Mouse (Mus musculus) inflammation-experienced regulatory T-cells, adult 6 months (primary cell): ENCODE results near the gene Tmem248. TPM values are rescaled to one million over a fixed set of nuclear protein-coding genes. Genes with fewer than 3 reads are reported as not detected.

Experiments used
- ATAC-seq: one replicate; pipeline ENCODE4 v1.8.0; 2017
- polyA plus RNA-seq, 3 experiments: library from polyadenylated mRNA; unstranded; fragments of 100-300 nt; shearing (Covaris generic); gene quantifications; one replicate each; pipeline ENCODE4 v1.2.1; 2017

Gene Tmem248
- polyA plus RNA-seq, 3 experiments from 2014 or later, result 11.2 to 13.4 (median 13.2) TPM

- ATAC-seq, result no peak
These were observed 40.4 kb downstream of the Tmem248 start for GRCm38 (mm10) chr5:130257303-130257702.

GRCm38 (mm10) chr5:130263454-130263853 is 46.6 kb downstream of the Tmem248 start:
- ATAC-seq, result no peak

GRCm38 (mm10) chr5:130264433-130265005 is 47.6 kb downstream of the Tmem248 start:
- no peak for ATAC-seq

- no peak for ATAC-seq
These were observed 49.8 kb downstream of the Tmem248 start for GRCm38 (mm10) chr5:130266651-130267050.

- peak; percentile 60 for ATAC-seq
These were observed 50.4 kb downstream of the Tmem248 start for GRCm38 (mm10) chr5:130267316-130267715.

GRCm38 (mm10) chr5:130268976-130269375 is 52.1 kb downstream of the Tmem248 start:
- ATAC-seq, result no peak

- ATAC-seq, result no peak
These were observed 55.5 kb downstream of the Tmem248 start for GRCm38 (mm10) chr5:130272344-130272743.

GRCm38 (mm10) chr5:130273046-130273445 is 56.2 kb downstream of the Tmem248 start:
- ATAC-seq, result no peak

GRCm38 (mm10) chr5:130275509-130275908 is 58.6 kb downstream of the Tmem248 start:
- ATAC-seq, result peak; percentile 48

GRCm38 (mm10) chr5:130278011-130278472 is 61.2 kb downstream of the Tmem248 start:
- no peak for ATAC-seq

GRCm38 (mm10) chr5:130283079-130283732 is 66.3 kb downstream of the Tmem248 start:
- no peak for ATAC-seq

GRCm38 (mm10) chr5:130288106-130288505 is 71.2 kb downstream of the Tmem248 start:
- no peak for ATAC-seq

- no peak for ATAC-seq
These were observed 73.4 kb downstream of the Tmem248 start for GRCm38 (mm10) chr5:130290242-130290641.

GRCm38 (mm10) chr5:130290775-130291174 is 73.9 kb downstream of the Tmem248 start:
- ATAC-seq, result no peak

GRCm38 (mm10) chr5:130292976-130293375 is 76.1 kb downstream of the Tmem248 start:
- no peak for ATAC-seq

Other genes with a start within 250 kb of the Tmem248 start
- gene Gusb, start 214.0 kb upstream of the Tmem248 start, polyA plus RNA-seq, result 10 to 100 TPM; 42.3 to 50.6 (median 45.0) TPM
- 100 to 1,000 TPM in 2 of 3 experiments, 10 to 100 TPM in 1; 92.0 to 107 (median 100) TPM for gene Asl, start 187.8 kb upstream of the Tmem248 start, polyA plus RNA-seq
- gene Crcp, start 187.8 kb upstream of the Tmem248 start, polyA plus RNA-seq, result 10 to 100 TPM; 58.3 to 70.9 (median 58.4) TPM
- 1 to 10 TPM; 1.9 to 2.2 (median 2.0) TPM for gene Tpst1, start 143.8 kb upstream of the Tmem248 start, polyA plus RNA-seq
- gene Kctd7, start 72.2 kb upstream of the Tmem248 start, polyA plus RNA-seq, result 1 to 10 TPM; 2.1 to 3.0 (median 3.0) TPM
- gene Rabgef1, start 45.3 kb upstream of the Tmem248 start, polyA plus RNA-seq, result 10 to 100 TPM; 31.3 to 40.9 (median 36.7) TPM
- gene Sbds, start 38.4 kb downstream of the Tmem248 start, polyA plus RNA-seq, result 100 to 1,000 TPM; 108 to 150 (median 130) TPM
- 10 to 100 TPM; 30.4 to 35.1 (median 33.9) TPM for gene Tyw1, start 38.5 kb downstream of the Tmem248 start, polyA plus RNA-seq
- not detected for gene Caln1, start 152.4 kb downstream of the Tmem248 start, polyA plus RNA-seq
- not detected for gene A330070K13Rik, start 167.6 kb downstream of the Tmem248 start, polyA plus RNA-seq